Comparison of ENCODE assay signal across 9 mouse cellular contexts in genomic region chr11:5076843-5077242, GRCm38 (mm10). TPM values are rescaled to one million over a fixed set of nuclear protein-coding genes. Genes with fewer than 3 reads are reported as not detected.
DNase-seq lines count a peak whose midpoint lies in the region; ATAC-seq and TF ChIP-seq lines count a peak whose summit lies in the region.
"Not testable (repeated sequence)": the region's sequence is repeated elsewhere in the genome, so short reads cannot be mapped to it uniquely, and the experiment has no call there.
"Had no signal": no experiment of that assay in that cellular context is flagged by ENCODE, and none has a peak within 500 bp of the region (broad histone marks: within the 10 kb centered on the region; RNA-seq: fewer than 3 reads in every experiment).

No protein-coding gene starts in this region.

- H3K9me3 ChIP-seq in hindbrain, embryonic 15.5 days; intestine, embryonic 16.5 days (ENCODE audit: control insufficient read depth, low read length); kidney, postnatal 0 days (replicated peaks; ENCODE audit: low read length); stomach, embryonic 14.5 days (ENCODE audit: control insufficient read depth, low read depth, low read length): not testable (repeated sequence)

- WGBS in hindbrain, embryonic 15.5 days, result 89% methylated on average over 4 of the region's 5 CpGs
- 74% methylated on average over 4 of the region's 5 CpGs for WGBS in intestine, embryonic 16.5 days
- WGBS in kidney, postnatal 0 days, result 74% methylated on average over 4 of the region's 5 CpGs
- WGBS in stomach, embryonic 14.5 days, result 93% methylated on average over 3 of the region's 5 CpGs

- not testable (repeated sequence) for H3K4me3 ChIP-seq in gastrocnemius, adult 2 months; hindbrain, embryonic 15.5 days; intestine, embryonic 16.5 days (ENCODE audit: low read length); kidney, postnatal 0 days (replicated peaks; ENCODE audit: low read depth, low read length); stomach, embryonic 14.5 days (ENCODE audit: low read depth, low read length)

- H3K4me1 ChIP-seq in hindbrain, embryonic 15.5 days (replicated peaks); intestine, embryonic 16.5 days (ENCODE audit: control insufficient read depth, insufficient read depth, low read length); kidney, postnatal 0 days (replicated peaks; ENCODE audit: insufficient read depth, low read length); stomach, embryonic 14.5 days (ENCODE audit: control insufficient read depth, insufficient read depth, low read length): not testable (repeated sequence)

- H3K36me3 ChIP-seq in hindbrain, embryonic 15.5 days, result peaks cover 74% of the 10 kb centered on the region
- H3K36me3 ChIP-seq in intestine, embryonic 16.5 days (ENCODE audit: control insufficient read depth, insufficient read depth, low read length), result peaks cover 22% of the 10 kb centered on the region
- peaks cover 54% of the 10 kb centered on the region for H3K36me3 ChIP-seq in kidney, postnatal 0 days (ENCODE audit: insufficient read depth, low read length)
- peaks cover 68% of the 10 kb centered on the region for H3K36me3 ChIP-seq in stomach, embryonic 14.5 days (ENCODE audit: control insufficient read depth, insufficient read depth, low read length)

- intact Hi-C loops in gastrocnemius, adult 2 months (cut with DNase I), result not testable (repeated sequence)

- H3K27ac ChIP-seq in gastrocnemius, adult 2 months, result peak overlapping the region; percentile 78
- not testable (repeated sequence) for H3K27ac ChIP-seq in hindbrain, embryonic 15.5 days (replicated peaks); intestine, embryonic 16.5 days (ENCODE audit: low read length); kidney, postnatal 0 days; stomach, embryonic 14.5 days (ENCODE audit: low read length)

- ATAC-seq in hindbrain, embryonic 15.5 days (ENCODE audit: low FRiP score, low read depth), result 0 out of 2 replicates have a peak, but pooled peaks have one; percentile 17
- ATAC-seq in intestine, embryonic 16.5 days, result peak; percentile 43
- peak; percentile 27; the same call in 1 of the 2 replicates for ATAC-seq in kidney, postnatal 0 days (replicated peaks; ENCODE audit: low FRiP score, low read depth)
- ATAC-seq in megakaryocyte progenitor cell, adult 5-6 weeks (replicated peaks; ENCODE audit: poor library complexity), result 0 out of 2 replicates have a peak, but pooled peaks have one; percentile 19
- ATAC-seq in stomach, embryonic 14.5 days (ENCODE audit: insufficient number of reproducible peaks, insufficient read depth, low FRiP score, low read depth), result 0 out of 2 replicates have a peak, but pooled peaks have one; percentile 18

- not testable (repeated sequence) for H3K27me3 ChIP-seq in hindbrain, embryonic 15.5 days; intestine, embryonic 16.5 days (replicated peaks; ENCODE audit: control insufficient read depth, insufficient read depth, low read length); kidney, postnatal 0 days (ENCODE audit: insufficient read depth, low read length); stomach, embryonic 14.5 days (ENCODE audit: control insufficient read depth, insufficient read depth, low read length)

- DNase-seq in gastrocnemius, adult 2 months; kidney, postnatal 0 days (ENCODE audit: low spot score): not testable (repeated sequence)

- not testable (repeated sequence) for H3K9ac ChIP-seq in hindbrain, embryonic 15.5 days; intestine, embryonic 16.5 days (ENCODE audit: low read depth, low read length); kidney, postnatal 0 days (ENCODE audit: low read depth, low read length); stomach, embryonic 14.5 days (replicated peaks; ENCODE audit: low read depth, low read length)

- TF ChIP-seq CTCF in gastrocnemius, adult 2 months (IDR thresholded peaks at IDR 0.05); kidney, postnatal 0 days (IDR thresholded peaks at IDR 0.05; ENCODE audit: low read depth): not testable (repeated sequence)

- H3K4me2 ChIP-seq in hindbrain, embryonic 15.5 days; intestine, embryonic 16.5 days (ENCODE audit: low read depth, low read length); kidney, postnatal 0 days (ENCODE audit: low read length); stomach, embryonic 14.5 days (replicated peaks; ENCODE audit: low read depth, low read length): not testable (repeated sequence)

RNA-seq across cellular contexts. Expression of gene Gas2l1, which starts 11.7 kb away (rescaled TPM):
- 1 to 10 TPM; 3.6 to 5.0 TPM for total RNA-seq in gastrocnemius, adult 2 months (2021)
- polyA plus RNA-seq in hindbrain, embryonic 15.5 days (2015; fragmentation: Nextera tagmentation; extraction: Ambion mirVana), result 27.0 and 32.2 TPM in 2 replicates
- 17.5 and 21.0 TPM in 2 replicates for polyA plus RNA-seq in intestine, embryonic 16.5 days (2015; fragmentation: Nextera tagmentation; extraction: Ambion mirVana)
- 27.2 and 30.3 TPM in 2 replicates for polyA plus RNA-seq in kidney, postnatal 0 days (2015; fragmentation: Nextera tagmentation; extraction: Ambion mirVana)
- total RNA-seq in megakaryocyte progenitor cell, adult 5-6 weeks (2015), result 0.22 and 0.46 TPM in 2 replicates
- 0.58 TPM in 1 of 2 replicates, not detected in the other for total RNA-seq in megakaryocyte progenitor cell, adult 5-6 weeks (2017)
- 22.9 and 27.9 TPM in 2 replicates for polyA plus RNA-seq in stomach, embryonic 14.5 days (2014; fragmentation: Nextera tagmentation; extraction: Ambion mirVana)
- total RNA-seq: common myeloid progenitor, adult 5-6 weeks had no signal

RNA-seq across cellular contexts. Expression of gene Rasl10a, which starts 18.9 kb away (rescaled TPM):
- not detected for total RNA-seq in gastrocnemius, adult 2 months (2021)
- polyA plus RNA-seq in hindbrain, embryonic 15.5 days (2015; fragmentation: Nextera tagmentation; extraction: Ambion mirVana), result 1.1 and 1.6 TPM in 2 replicates
- polyA plus RNA-seq in intestine, embryonic 16.5 days (2015; fragmentation: Nextera tagmentation; extraction: Ambion mirVana), result 0.69 and 0.71 TPM in 2 replicates
- polyA plus RNA-seq in kidney, postnatal 0 days (2015; fragmentation: Nextera tagmentation; extraction: Ambion mirVana), result 1.9 and 2.7 TPM in 2 replicates
- total RNA-seq in megakaryocyte progenitor cell, adult 5-6 weeks (2015), result not detected in 2 replicates
- not detected in 2 replicates for total RNA-seq in megakaryocyte progenitor cell, adult 5-6 weeks (2017)
- polyA plus RNA-seq in stomach, embryonic 14.5 days (2014; fragmentation: Nextera tagmentation; extraction: Ambion mirVana), result 1.2 and 1.3 TPM in 2 replicates
- total RNA-seq: common myeloid progenitor, adult 5-6 weeks had no signal
- polyA plus RNA-seq: erythroblast, embryonic 14.5 days; forebrain, embryonic 13.5 days had no signal

RNA-seq across cellular contexts. Expression of gene Rhbdd3, which starts 21.9 kb away (rescaled TPM):
- total RNA-seq in gastrocnemius, adult 2 months (2021), result 10 to 100 TPM; 24.1 to 32.1 TPM
- 44.3 and 44.4 TPM in 2 replicates for polyA plus RNA-seq in hindbrain, embryonic 15.5 days (2015; fragmentation: Nextera tagmentation; extraction: Ambion mirVana)
- 27.8 and 32.5 TPM in 2 replicates for polyA plus RNA-seq in intestine, embryonic 16.5 days (2015; fragmentation: Nextera tagmentation; extraction: Ambion mirVana)
- polyA plus RNA-seq in kidney, postnatal 0 days (2015; fragmentation: Nextera tagmentation; extraction: Ambion mirVana), result 26.8 and 28.3 TPM in 2 replicates
- total RNA-seq in megakaryocyte progenitor cell, adult 5-6 weeks (2015), result 8.5 and 10.2 TPM in 2 replicates
- 22.2 and 33.8 TPM in 2 replicates for total RNA-seq in megakaryocyte progenitor cell, adult 5-6 weeks (2017)
- polyA plus RNA-seq in stomach, embryonic 14.5 days (2014; fragmentation: Nextera tagmentation; extraction: Ambion mirVana), result 29.7 and 31.2 TPM in 2 replicates

RNA-seq across cellular contexts. Expression of gene Ewsr1, which starts 22.2 kb away (rescaled TPM):
- 10 to 100 TPM; 79.3 to 86.5 TPM for total RNA-seq in gastrocnemius, adult 2 months (2021)
- polyA plus RNA-seq in hindbrain, embryonic 15.5 days (2015; fragmentation: Nextera tagmentation; extraction: Ambion mirVana), result 564 and 566 TPM in 2 replicates
- polyA plus RNA-seq in intestine, embryonic 16.5 days (2015; fragmentation: Nextera tagmentation; extraction: Ambion mirVana), result 499 and 529 TPM in 2 replicates
- 477 and 504 TPM in 2 replicates for polyA plus RNA-seq in kidney, postnatal 0 days (2015; fragmentation: Nextera tagmentation; extraction: Ambion mirVana)
- 183 and 217 TPM in 2 replicates for total RNA-seq in megakaryocyte progenitor cell, adult 5-6 weeks (2015)
- total RNA-seq in megakaryocyte progenitor cell, adult 5-6 weeks (2017), result 513 and 628 TPM in 2 replicates
- polyA plus RNA-seq in stomach, embryonic 14.5 days (2014; fragmentation: Nextera tagmentation; extraction: Ambion mirVana), result 467 and 495 TPM in 2 replicates
